Mouse (Mus musculus) kidney, postnatal 36 days (tissue): Measurements from ENCODE around the gene Vwa7.
"Not testable (repeated sequence)": the region's sequence is repeated elsewhere in the genome, so short reads cannot be mapped to it uniquely, and the experiment has no call there.

Source experiments
- DNase-seq, 2 experiments: peaks; one replicate each; pipeline ENCODE4 v3.0.0; 2021 to 2022; ENCODE audit warnings: mixed read lengths in 2 of 2

Gene Vwa7

GRCm38 (mm10) chr17:35022541-35023060 is 6.2 kb downstream of the Vwa7 start:
- no peak for DNase-seq

DNA sequence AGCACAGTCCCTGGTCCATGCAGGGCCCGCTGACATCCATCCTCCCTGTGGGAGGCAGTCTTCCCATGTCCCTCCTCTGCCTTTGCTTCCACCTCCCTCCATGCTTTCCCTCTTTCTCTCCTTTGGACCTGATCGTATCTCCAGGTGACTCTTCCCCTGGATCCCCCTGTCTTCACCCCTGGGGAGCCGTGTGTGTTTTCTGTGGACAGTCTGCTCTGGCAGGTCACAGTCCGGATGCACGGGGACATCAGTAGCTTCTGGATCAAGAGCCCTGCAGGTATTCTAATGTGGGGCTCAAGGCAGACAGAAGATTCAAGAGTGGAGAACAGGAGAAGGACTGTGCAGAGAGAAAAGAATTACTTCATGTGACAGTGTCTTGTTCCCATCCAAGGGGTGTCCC is 6.8 kb downstream of the Vwa7 start:
- no peak for DNase-seq

DNA sequence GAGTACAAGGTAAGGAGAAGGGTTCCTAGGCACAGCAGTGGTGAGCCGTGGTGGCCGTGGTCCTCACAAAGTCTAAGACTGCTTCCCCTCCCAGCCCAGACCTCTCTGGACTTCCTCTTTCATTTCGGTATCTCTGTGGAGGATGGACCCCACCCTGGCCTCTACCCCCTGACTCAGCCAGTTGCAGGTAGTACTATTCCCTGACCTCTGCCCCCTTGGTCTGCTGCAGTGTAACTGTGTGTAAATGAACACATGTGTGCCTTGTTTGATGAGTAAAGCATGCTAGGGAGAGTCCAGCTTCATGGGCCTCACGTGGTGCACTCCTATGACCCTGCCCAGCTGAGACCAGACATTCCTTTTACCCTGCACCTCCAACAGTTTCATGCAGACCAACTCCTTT is 7.4 kb downstream of the Vwa7 start:
- no peak for DNase-seq

DNA sequence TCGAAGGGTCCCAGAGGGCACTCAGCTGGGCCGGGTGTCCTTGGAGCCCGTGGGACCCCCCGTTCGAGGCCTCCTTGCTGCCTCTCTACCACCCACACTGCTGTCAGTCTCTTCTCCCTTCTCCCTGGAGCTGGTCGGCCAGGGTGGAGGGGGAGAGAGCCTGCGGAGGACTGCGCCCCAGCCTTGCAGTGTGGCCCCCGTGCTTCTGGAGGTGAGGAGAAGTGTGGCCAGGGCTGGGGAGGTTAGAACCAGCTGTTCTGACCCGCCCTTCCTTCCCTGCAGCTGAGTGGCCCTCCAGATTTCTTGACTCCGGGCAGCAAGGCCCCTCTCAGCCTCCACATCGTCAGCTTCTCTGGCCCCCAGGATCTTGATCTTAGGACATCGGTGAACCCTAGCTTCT is 7.9 kb downstream of the Vwa7 start:
- no peak for DNase-seq

GRCm38 (mm10) chr17:35024691-35025488 is 8.5 kb downstream of the Vwa7 start:
- DNase-seq: no peak

- no peak for DNase-seq
These were observed 9.8 kb downstream of the Vwa7 start for GRCm38 (mm10) chr17:35026206-35026605.

DNA sequence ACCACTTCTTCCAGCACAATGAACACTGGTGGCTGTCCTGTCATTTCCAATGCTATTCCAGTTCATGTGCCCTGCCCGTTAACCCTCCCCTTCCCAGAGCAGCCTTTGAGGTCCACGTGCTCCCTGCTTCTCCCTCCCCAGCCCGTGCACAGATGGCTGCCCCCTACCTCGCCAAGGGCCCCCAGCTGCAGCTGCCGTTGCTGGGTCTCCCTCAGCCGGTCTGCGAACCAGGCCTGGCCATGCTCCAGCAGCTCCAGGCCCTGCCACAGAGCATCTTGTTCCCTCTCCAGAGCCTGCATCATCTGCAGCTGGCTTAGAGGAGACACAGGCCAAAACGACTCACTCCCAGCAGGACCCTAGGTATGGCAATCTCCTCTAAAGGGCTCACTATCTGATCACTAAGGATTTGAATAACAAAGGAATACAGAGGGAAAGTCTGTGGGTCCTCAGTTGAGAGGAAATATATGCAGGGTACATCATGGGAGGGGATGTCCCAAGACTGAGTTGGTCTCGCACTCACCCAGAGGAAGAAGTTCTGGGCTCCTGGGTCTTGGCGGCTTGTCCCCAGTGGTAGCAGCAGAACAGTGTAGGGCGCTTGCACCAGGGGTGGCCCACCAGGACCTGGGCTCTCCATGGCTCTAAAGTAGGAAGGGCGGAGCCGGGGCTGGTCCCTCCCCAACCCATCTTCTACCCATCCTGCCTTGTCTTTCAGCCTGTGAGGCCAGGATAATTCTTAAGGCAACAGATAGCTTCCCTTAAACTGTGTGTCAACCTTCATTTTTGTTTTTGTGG is 11.1 kb downstream of the Vwa7 start, which contains the start of gene Sapcd1:
Sapcd1 (minus strand) TSS at position 740 of the 792 bp plus-strand sequence.
- no peak for DNase-seq

DNA sequence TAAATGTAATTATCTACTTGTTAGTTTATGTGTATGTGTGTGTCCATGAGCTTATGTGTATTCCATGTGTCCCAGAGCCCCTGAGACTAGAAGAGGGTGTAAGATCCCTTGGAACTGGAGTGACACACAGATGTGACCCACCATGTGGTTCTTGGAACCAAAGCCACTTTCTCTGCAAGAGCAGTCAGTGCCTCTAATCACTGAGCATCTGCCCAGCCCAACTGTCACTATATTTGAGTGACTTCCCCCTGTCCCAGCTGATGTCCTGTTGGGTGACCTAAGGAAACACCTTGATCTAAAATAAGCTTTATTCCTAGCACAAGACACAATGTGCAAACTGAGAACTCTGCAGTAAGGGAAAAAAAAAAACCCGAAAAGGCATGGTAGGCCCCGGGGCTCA is 11.9 kb downstream of the Vwa7 start:
- no peak for DNase-seq

- DNase-seq: peak in 1 of 2 experiments; percentile 56
These were observed 13.5 kb downstream of the Vwa7 start for GRCm38 (mm10) chr17:35029691-35030532.

DNA sequence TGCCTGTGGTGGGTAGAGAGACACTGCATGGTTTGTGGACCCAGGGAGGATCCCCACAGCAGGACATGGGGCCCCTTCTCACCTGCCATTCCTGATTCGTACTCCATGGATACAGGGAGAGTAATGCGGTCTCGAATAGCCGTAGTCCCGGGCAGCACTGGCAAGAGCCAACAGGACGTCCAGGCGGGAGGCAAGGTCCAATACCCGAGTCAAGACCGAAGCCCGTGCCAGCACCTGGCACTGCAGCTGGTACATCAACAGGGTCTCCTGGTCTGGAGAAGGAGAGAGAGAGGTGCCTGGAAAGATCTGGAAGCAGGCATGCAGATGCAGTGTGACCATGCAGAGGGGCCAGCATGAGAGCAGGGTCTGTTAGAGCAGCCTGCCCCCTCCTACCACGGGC is 14.9 kb downstream of the Vwa7 start:
- no peak for DNase-seq

GRCm38 (mm10) chr17:35031880-35032279 is 15.5 kb downstream of the Vwa7 start:
- no peak for DNase-seq

DNA sequence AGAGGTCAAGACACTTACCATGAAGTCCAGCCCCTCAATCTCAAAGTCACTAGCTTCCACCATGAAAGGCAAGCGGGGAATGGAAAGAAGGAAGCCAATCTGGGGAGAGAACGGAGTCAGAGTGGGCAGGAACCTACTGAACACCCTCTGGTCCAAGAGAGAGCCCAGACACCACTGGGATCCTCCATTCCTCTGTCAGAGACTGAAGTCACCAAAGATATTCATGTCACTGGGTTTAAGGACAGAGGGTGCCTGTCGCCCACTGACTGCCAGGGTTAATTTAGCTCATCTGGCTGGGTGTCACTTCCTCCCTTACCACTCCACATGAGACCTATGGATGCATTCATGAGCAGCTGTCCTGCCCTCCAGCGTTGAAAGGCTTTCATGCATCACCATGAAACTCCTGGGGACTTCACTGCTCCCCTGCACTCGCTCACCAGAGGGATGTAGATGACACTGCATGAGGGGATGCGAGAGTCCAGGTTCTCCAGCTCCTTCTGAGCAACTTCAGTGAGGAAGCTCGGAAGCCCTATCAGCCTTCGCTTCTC is 16.0 kb downstream of the Vwa7 start:
- DNase-seq: no peak

- DNase-seq: not testable (repeated sequence)
These were observed 17.3 kb downstream of the Vwa7 start for GRCm38 (mm10) chr17:35033703-35034102.

DNA sequence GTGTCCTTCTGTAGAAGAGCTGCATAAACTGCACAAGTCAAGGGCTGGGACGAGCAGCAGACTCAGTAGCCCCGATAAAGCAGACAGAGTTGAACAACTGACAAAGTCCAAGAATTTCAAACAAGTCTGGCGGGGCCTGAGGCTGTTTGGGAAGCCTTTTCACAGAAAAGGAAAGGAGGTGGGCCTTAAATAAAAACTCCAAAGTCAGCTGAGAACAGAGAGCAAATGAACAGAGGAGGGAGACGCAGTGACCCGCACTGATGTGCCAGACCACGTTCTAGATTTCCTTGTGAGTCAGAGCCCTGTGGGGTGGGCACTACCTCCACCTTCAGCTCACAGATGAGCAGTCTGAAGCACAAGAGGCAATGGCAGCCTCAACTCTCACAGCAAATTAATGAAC is 18.5 kb downstream of the Vwa7 start:
- DNase-seq: no peak

DNA sequence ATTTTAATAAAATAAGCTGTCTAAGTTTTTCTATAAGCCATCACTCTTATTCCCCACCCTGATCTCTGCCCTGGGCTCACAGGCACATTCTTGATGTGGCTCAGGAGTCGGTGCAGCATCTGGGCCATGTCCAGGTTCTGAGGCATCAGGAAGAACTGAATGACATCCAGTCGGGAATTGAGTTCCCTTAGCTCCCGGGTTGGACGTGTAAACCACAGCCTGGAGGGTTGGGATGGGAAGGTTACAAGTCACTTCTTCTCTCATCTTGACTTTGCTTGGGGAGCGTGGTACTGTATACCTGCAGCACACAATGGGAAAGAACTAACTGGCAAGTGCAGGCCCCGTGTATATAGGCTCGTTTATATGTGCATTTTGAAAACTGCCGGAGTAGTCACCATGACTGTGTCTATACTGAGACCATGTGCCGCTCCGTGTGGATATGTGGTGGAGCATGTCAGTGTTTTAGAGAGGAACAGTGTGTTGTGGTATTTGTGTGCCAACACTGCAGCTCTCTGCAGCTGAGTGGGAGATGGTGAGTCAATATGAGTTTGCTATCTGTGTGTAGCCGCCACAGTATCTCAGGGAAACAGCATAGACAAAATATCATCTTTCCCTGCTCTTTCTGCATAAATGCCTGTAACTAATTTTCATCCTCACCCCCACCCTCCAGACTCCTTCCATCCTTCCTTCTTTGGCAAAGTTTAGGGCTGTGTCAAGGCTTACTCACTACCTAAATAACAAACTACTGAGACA is 22.9 kb downstream of the Vwa7 start:
- DNase-seq: no peak

DNA sequence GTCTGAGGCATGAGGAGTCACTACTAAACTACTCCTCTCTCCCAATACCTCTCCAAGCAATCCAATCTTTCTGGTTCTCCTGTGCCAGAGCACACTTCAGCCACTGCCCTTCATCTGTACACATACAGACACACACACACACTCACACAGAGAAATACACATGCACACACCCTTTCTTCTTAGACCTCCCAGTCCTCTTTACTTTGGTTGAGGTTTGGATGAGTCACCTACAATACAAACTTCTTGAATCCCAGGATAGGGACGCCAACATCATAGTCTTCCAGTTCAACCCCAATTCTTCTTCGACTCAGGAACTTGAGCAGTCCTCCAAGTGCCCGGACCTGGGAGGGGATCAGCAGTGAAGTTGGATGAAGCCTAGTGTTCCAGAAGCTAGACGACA is 27.4 kb downstream of the Vwa7 start:
- no peak for DNase-seq

GRCm38 (mm10) chr17:35044904-35045806 is 28.8 kb downstream of the Vwa7 start:
- DNase-seq: no peak

- no peak for DNase-seq
These were observed 29.7 kb downstream of the Vwa7 start for GRCm38 (mm10) chr17:35045807-35046680.

DNA sequence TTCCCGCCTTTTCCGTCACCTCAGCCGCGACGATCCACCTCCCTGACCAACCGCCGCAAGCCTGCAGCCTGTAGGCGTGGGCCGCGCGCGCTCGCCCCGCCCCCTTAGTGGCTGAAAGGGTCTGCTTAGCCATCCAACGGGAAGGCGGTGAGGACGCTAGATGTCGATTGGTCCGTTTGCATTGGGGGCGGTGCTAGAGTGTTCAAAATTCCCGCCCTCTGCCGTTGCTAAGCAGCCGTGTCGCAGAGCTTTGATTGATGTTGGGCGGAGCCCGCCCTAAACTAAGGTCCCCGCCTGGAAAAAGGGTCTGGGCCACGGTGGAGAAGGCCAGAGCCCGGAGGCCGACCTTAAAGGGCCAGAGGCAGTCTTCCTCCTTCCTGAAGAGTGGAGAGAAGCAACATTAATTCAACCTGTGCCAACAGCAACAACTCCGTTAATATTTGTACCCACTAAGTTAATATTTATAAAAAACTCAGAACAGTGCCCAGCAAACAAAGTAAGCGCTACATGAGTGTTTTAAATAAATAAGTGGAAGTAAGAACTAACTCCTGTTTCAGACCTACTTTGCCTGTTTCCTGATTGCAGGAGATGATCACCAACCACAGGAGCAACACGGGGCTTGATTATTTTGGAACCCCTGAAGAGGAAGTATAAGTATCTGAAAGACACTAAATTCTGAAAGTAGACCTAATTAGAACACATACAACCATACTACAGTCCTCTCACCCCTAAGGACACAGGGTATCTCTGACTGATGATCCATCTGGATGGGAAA is 30.5 kb downstream of the Vwa7 start, which contains the start of gene Msh5:
Msh5 (minus strand) TSS at position 65 of the 775 bp plus-strand sequence.
- DNase-seq: peak; percentile 98
